Mouse (Mus musculus): ENCODE measurements around the gene Eif4ebp2.

The Eif4ebp2 gene

GRCm38 (mm10) chr10:61466873-61467272 is 14.4 kb upstream of the Eif4ebp2 start:
- in situ Hi-C loops (cut with MboI; ENCODE audit: unreplicated experiment in 2 of 2) = loop anchor here (5.0 kb wide), 2 partner anchors 135 to 195 kb away; no protein-coding TSS in a partner anchor

GRCm38 (mm10) chr10:61466242-61466641 is 13.8 kb upstream of the Eif4ebp2 start:
- in situ Hi-C loops (cut with MboI; ENCODE audit: unreplicated experiment in 2 of 2) = loop anchor here (5.0 kb wide), 2 partner anchors 136 to 196 kb away; no protein-coding TSS in a partner anchor

GRCm38 (mm10) chr10:61465009-61465408 is 12.5 kb upstream of the Eif4ebp2 start:
- in situ Hi-C loops (cut with MboI; ENCODE audit: unreplicated experiment in 2 of 2) = loop anchor here (5.0 kb wide), 2 partner anchors 137 to 197 kb away; no protein-coding TSS in a partner anchor

GRCm38 (mm10) chr10:61457182-61457581 is 4.7 kb upstream of the Eif4ebp2 start:
- in situ Hi-C loops (cut with MboI; ENCODE audit: unreplicated experiment in 2 of 2) = loop anchor here in 1 of 2 experiments (10.0 kb wide), 1 partner anchor 312 kb away; the partner anchor contains the start of gene Sgpl1

GRCm38 (mm10) chr10:61453171-61453570 is 710 bp upstream of the Eif4ebp2 start:
- in situ Hi-C loops (cut with MboI; ENCODE audit: unreplicated experiment in 2 of 2) = loop anchor here in 1 of 2 experiments (10.0 kb wide), 1 partner anchor 308 kb away; the partner anchor contains the start of gene Sgpl1

GRCm38 (mm10) chr10:61451931-61452617 is 387 bp downstream of the Eif4ebp2 start:
- in situ Hi-C loops (cut with MboI; ENCODE audit: unreplicated experiment in 2 of 2) = loop anchor here in 1 of 2 experiments (10.0 kb wide), 1 partner anchor 307 kb away; the partner anchor contains the start of gene Sgpl1

- in situ Hi-C loops (cut with MboI; ENCODE audit: unreplicated experiment in 2 of 2) = loop anchor here in 1 of 2 experiments (10.0 kb wide), 1 partner anchor 307 kb away; the partner anchor contains the start of gene Sgpl1
Observed at GRCm38 (mm10) chr10:61451463-61451930, 964 bp downstream of the Eif4ebp2 start.

- in situ Hi-C loops (cut with MboI; ENCODE audit: unreplicated experiment in 2 of 2) = no loop called here
Observed at GRCm38 (mm10) chr10:61448834-61449233, 3.6 kb downstream of the Eif4ebp2 start.

GRCm38 (mm10) chr10:61447581-61448353 is 4.7 kb downstream of the Eif4ebp2 start:
- in situ Hi-C loops (cut with MboI; ENCODE audit: unreplicated experiment in 2 of 2) = no loop called here

GRCm38 (mm10) chr10:61445016-61445415 is 7.4 kb downstream of the Eif4ebp2 start:
- in situ Hi-C loops (cut with MboI; ENCODE audit: unreplicated experiment in 2 of 2) = no loop called here

GRCm38 (mm10) chr10:61443876-61444275 is 8.6 kb downstream of the Eif4ebp2 start:
- in situ Hi-C loops (cut with MboI; ENCODE audit: unreplicated experiment in 2 of 2) = no loop called here

GRCm38 (mm10) chr10:61443456-61443855 is 9.0 kb downstream of the Eif4ebp2 start:
- in situ Hi-C loops (cut with MboI; ENCODE audit: unreplicated experiment in 2 of 2) = no loop called here

GRCm38 (mm10) chr10:61440202-61440800 is 12.2 kb downstream of the Eif4ebp2 start:
- in situ Hi-C loops (cut with MboI; ENCODE audit: unreplicated experiment in 2 of 2) = no loop called here

GRCm38 (mm10) chr10:61431375-61431774 is 21.1 kb downstream of the Eif4ebp2 start:
- in situ Hi-C loops (cut with MboI; ENCODE audit: unreplicated experiment in 2 of 2) = no loop called here

- in situ Hi-C loops (cut with MboI; ENCODE audit: unreplicated experiment in 2 of 2) = no loop called here
Observed at GRCm38 (mm10) chr10:61429043-61429442, 23.4 kb downstream of the Eif4ebp2 start.

- in situ Hi-C loops (cut with MboI; ENCODE audit: unreplicated experiment in 2 of 2) = no loop called here
Observed at GRCm38 (mm10) chr10:61428416-61428815, 24.0 kb downstream of the Eif4ebp2 start.

- in situ Hi-C loops (cut with MboI; ENCODE audit: unreplicated experiment in 2 of 2) = no loop called here
Observed at GRCm38 (mm10) chr10:61427951-61428350, 24.5 kb downstream of the Eif4ebp2 start.

- in situ Hi-C loops (cut with MboI; ENCODE audit: unreplicated experiment in 2 of 2) = no loop called here
Observed at GRCm38 (mm10) chr10:61426251-61426757, 26.2 kb downstream of the Eif4ebp2 start.

GRCm38 (mm10) chr10:61425047-61425446 is 27.4 kb downstream of the Eif4ebp2 start:
- in situ Hi-C loops (cut with MboI; ENCODE audit: unreplicated experiment in 2 of 2) = no loop called here

GRCm38 (mm10) chr10:61424500-61424899 is 28.0 kb downstream of the Eif4ebp2 start:
- in situ Hi-C loops (cut with MboI; ENCODE audit: unreplicated experiment in 2 of 2) = no loop called here

Data from v-Abl transformed pro-B cells (cell line).